Mouse (Mus musculus): Measurements from ENCODE around the gene Dcaf4. TPM values are rescaled to one million over a fixed set of nuclear protein-coding genes. Genes with fewer than 3 reads are reported as not detected.

Gene Dcaf4
- polyA plus RNA-seq, 1 experiment from 2014 or later = 25.1 TPM

- Histone ChIP-seq H3K27me3 (ENCODE audit: insufficient read depth, low read length) (no peaks in the 10 kb centered on the region), H3K9ac (no peak overlapping the region), H3K9me3 (ENCODE audit: low read depth, low read length) (no peaks in the 10 kb centered on the region), H3K4me1 (ENCODE audit: insufficient read depth) (no peaks in the 10 kb centered on the region), H3K36me3 (ENCODE audit: insufficient read depth) (peaks cover 50% of the 10 kb centered on the region), H3K4me2 (no peak overlapping the region), H3K4me3 (ENCODE audit: low read depth, low read length) (no peak overlapping the region), H3K27ac (ENCODE audit: low read depth) (no peak overlapping the region)
- no peak for TF ChIP-seq CTCF (IDR thresholded peaks at IDR 0.05; ENCODE audit: low read depth)
- 48% methylated on average over 9 of the region's 9 CpGs for WGBS
- ATAC-seq (ENCODE audit: insufficient read depth) (peak; percentile 28; the same call in 1 of the 2 replicates), DNase-seq (peak; percentile 48)
Measured at GRCm38 (mm10) chr12:83536039-83536438, 15.8 kb downstream of the Dcaf4 start.

- TF ChIP-seq CTCF (IDR thresholded peaks at IDR 0.05; ENCODE audit: low read depth) = no peak
- DNase-seq (no peak), ATAC-seq (ENCODE audit: insufficient read depth) (no peak)
Measured at GRCm38 (mm10) chr12:83543997-83544396, 23.7 kb downstream of the Dcaf4 start.

GRCm38 (mm10) chr12:83544791-83545190, 24.5 kb downstream of the Dcaf4 start:
- TF ChIP-seq CTCF (IDR thresholded peaks at IDR 0.05; ENCODE audit: low read depth) = no peak
- Histone ChIP-seq H3K27me3 (ENCODE audit: insufficient read depth, low read length) (no peaks in the 10 kb centered on the region), H3K27ac (ENCODE audit: low read depth) (no peak overlapping the region), H3K4me2 (no peak overlapping the region), H3K9ac (no peak overlapping the region), H3K4me1 (ENCODE audit: insufficient read depth) (no peaks in the 10 kb centered on the region), H3K4me3 (ENCODE audit: low read depth, low read length) (no peak overlapping the region), H3K9me3 (ENCODE audit: low read depth, low read length) (no peaks in the 10 kb centered on the region), H3K36me3 (ENCODE audit: insufficient read depth) (peaks cover 62% of the 10 kb centered on the region)
- ATAC-seq (ENCODE audit: insufficient read depth) (no peak), DNase-seq (no peak)

More at GRCm38 (mm10) chr12:83543997-83544396, 23.7 kb downstream of the Dcaf4 start:
- Histone ChIP-seq H3K9ac (no peak overlapping the region), H3K4me3 (ENCODE audit: low read depth, low read length) (no peak overlapping the region), H3K4me1 (ENCODE audit: insufficient read depth) (no peaks in the 10 kb centered on the region), H3K4me2 (no peak overlapping the region), H3K9me3 (ENCODE audit: low read depth, low read length) (no peaks in the 10 kb centered on the region), H3K27ac (ENCODE audit: low read depth) (no peak overlapping the region), H3K27me3 (ENCODE audit: insufficient read depth, low read length) (no peaks in the 10 kb centered on the region), H3K36me3 (ENCODE audit: insufficient read depth) (peaks cover 59% of the 10 kb centered on the region)
- WGBS = 76% methylated on average over 7 of the region's 7 CpGs

- Histone ChIP-seq H3K36me3 (ENCODE audit: insufficient read depth) (peaks cover 94% of the 10 kb centered on the region), H3K9ac (no peak overlapping the region), H3K4me2 (no peak overlapping the region), H3K4me3 (ENCODE audit: low read depth, low read length) (no peak overlapping the region), H3K9me3 (ENCODE audit: low read depth, low read length) (no peaks in the 10 kb centered on the region), H3K27ac (ENCODE audit: low read depth) (no peak overlapping the region), H3K4me1 (ENCODE audit: insufficient read depth) (no peaks in the 10 kb centered on the region), H3K27me3 (ENCODE audit: insufficient read depth, low read length) (no peaks in the 10 kb centered on the region)
- DNase-seq = no peak
- no peak for TF ChIP-seq CTCF (IDR thresholded peaks at IDR 0.05; ENCODE audit: low read depth)
- WGBS = 75% methylated on average over 16 of the region's 16 CpGs
- no peak for ATAC-seq (ENCODE audit: insufficient read depth)
Measured at GRCm38 (mm10) chr12:83551305-83551704, 31.0 kb downstream of the Dcaf4 start.

GRCm38 (mm10) chr12:83553816-83554215, 33.5 kb downstream of the Dcaf4 start:
- Histone ChIP-seq H3K4me2 (no peak overlapping the region), H3K27ac (ENCODE audit: low read depth) (no peak overlapping the region), H3K27me3 (ENCODE audit: insufficient read depth, low read length) (no peaks in the 10 kb centered on the region), H3K4me1 (ENCODE audit: insufficient read depth) (no peaks in the 10 kb centered on the region), H3K9me3 (ENCODE audit: low read depth, low read length) (no peaks in the 10 kb centered on the region), H3K4me3 (ENCODE audit: low read depth, low read length) (no peak overlapping the region), H3K36me3 (ENCODE audit: insufficient read depth) (peaks cover 95% of the 10 kb centered on the region), H3K9ac (no peak overlapping the region)
- DNase-seq = no peak
- TF ChIP-seq CTCF (IDR thresholded peaks at IDR 0.05; ENCODE audit: low read depth) = no peak
- 72% methylated on average over 4 of the region's 4 CpGs for WGBS
- no peak for ATAC-seq (ENCODE audit: insufficient read depth)

GRCm38 (mm10) chr12:83555605-83556004, 35.3 kb downstream of the Dcaf4 start:
- H3K4me1 ChIP-seq (ENCODE audit: insufficient read depth) = no peaks in the 10 kb centered on the region
- H3K27ac ChIP-seq (ENCODE audit: low read depth) = no peak overlapping the region
- 64% methylated on average over 9 of the region's 9 CpGs for WGBS
- no peak overlapping the region for H3K4me2 ChIP-seq
- peaks cover 83% of the 10 kb centered on the region for H3K36me3 ChIP-seq (ENCODE audit: insufficient read depth)
- ATAC-seq (ENCODE audit: insufficient read depth) (no peak), DNase-seq (no peak)
- no peak overlapping the region for H3K4me3 ChIP-seq (ENCODE audit: low read depth, low read length)
- H3K9me3 ChIP-seq (ENCODE audit: low read depth, low read length) = no peaks in the 10 kb centered on the region
- no peak overlapping the region for H3K9ac ChIP-seq
- no peaks in the 10 kb centered on the region for H3K27me3 ChIP-seq (ENCODE audit: insufficient read depth, low read length)
- TF ChIP-seq CTCF (IDR thresholded peaks at IDR 0.05; ENCODE audit: low read depth) = no peak

- no peak overlapping the region for H3K9ac ChIP-seq
- DNase-seq (no peak), ATAC-seq (ENCODE audit: insufficient read depth) (no peak)
- no peak overlapping the region for H3K4me2 ChIP-seq
- no peak overlapping the region for H3K4me3 ChIP-seq (ENCODE audit: low read depth, low read length)
- H3K36me3 ChIP-seq (ENCODE audit: insufficient read depth) = peaks cover 74% of the 10 kb centered on the region
- no peaks in the 10 kb centered on the region for H3K9me3 ChIP-seq (ENCODE audit: low read depth, low read length)
- TF ChIP-seq CTCF (IDR thresholded peaks at IDR 0.05; ENCODE audit: low read depth) = no peak
- no peaks in the 10 kb centered on the region for H3K4me1 ChIP-seq (ENCODE audit: insufficient read depth)
- 87% methylated on average over 7 of the region's 7 CpGs for WGBS
- no peak overlapping the region for H3K27ac ChIP-seq (ENCODE audit: low read depth)
- no peaks in the 10 kb centered on the region for H3K27me3 ChIP-seq (ENCODE audit: insufficient read depth, low read length)
Measured at GRCm38 (mm10) chr12:83558496-83558895, 38.2 kb downstream of the Dcaf4 start.

- TF ChIP-seq CTCF (IDR thresholded peaks at IDR 0.05; ENCODE audit: low read depth) = no peak
- Histone ChIP-seq H3K4me2 (no peak overlapping the region), H3K4me1 (ENCODE audit: insufficient read depth) (no peaks in the 10 kb centered on the region), H3K9ac (no peak overlapping the region), H3K4me3 (ENCODE audit: low read depth, low read length) (no peak overlapping the region), H3K27me3 (ENCODE audit: insufficient read depth, low read length) (no peaks in the 10 kb centered on the region), H3K9me3 (ENCODE audit: low read depth, low read length) (no peaks in the 10 kb centered on the region), H3K27ac (ENCODE audit: low read depth) (no peak overlapping the region), H3K36me3 (ENCODE audit: insufficient read depth) (peaks cover 69% of the 10 kb centered on the region)
- ATAC-seq (ENCODE audit: insufficient read depth) (no peak), DNase-seq (no peak)
- WGBS = 76% methylated on average over 6 of the region's 6 CpGs
Measured at GRCm38 (mm10) chr12:83560189-83560588, 39.9 kb downstream of the Dcaf4 start.

All from lung, embryonic 14.5 days (tissue).